Mouse (Mus musculus) T-helper 17 cell (primary cell): ENCODE measurements at regions not wholly inside any gene's neighbourhood (a gene's known extent, or its start where the extent isn't known, plus 50 kb on each side); places are given as distances from the start of the nearest gene placed in this dataset.

ENCODE experiments used
- in situ Hi-C, 2 experiments: fragments of 300-600 bp; cut with MboI, MseI; formaldehyde crosslinking; loops; 1 replicate in 1 of 2; 2 replicates in 1 of 2; pipeline ENCODE4 v1.15.1; 2025; ENCODE audit warnings: high pct_unique_total_duplicates in 2 of 2

DNA sequence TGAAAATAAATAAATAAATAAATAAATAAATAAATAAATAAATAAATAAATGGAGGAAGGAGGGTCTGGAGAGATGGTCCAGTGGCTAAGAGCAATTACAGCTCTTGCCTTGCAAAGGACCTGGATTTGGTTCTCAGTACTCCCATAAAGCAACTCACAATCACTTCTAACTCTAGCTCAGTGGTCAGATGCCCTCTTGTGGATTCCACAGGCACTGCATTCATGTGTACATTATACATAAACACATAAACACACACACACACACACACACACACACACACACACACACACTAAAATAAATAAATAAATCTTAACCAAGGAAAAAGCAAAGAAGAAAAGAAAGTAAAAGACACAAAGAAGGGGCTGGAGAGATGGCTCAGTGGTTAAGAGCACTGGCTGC lies 74.2 kb upstream of the Dhx40 start:
- in situ Hi-C loops, result no loop called here

- in situ Hi-C loops, result no loop called here
Measured at GRCm38 (mm10) chr11:86879356-86879905, 71.9 kb upstream of the Dhx40 start.

DNA sequence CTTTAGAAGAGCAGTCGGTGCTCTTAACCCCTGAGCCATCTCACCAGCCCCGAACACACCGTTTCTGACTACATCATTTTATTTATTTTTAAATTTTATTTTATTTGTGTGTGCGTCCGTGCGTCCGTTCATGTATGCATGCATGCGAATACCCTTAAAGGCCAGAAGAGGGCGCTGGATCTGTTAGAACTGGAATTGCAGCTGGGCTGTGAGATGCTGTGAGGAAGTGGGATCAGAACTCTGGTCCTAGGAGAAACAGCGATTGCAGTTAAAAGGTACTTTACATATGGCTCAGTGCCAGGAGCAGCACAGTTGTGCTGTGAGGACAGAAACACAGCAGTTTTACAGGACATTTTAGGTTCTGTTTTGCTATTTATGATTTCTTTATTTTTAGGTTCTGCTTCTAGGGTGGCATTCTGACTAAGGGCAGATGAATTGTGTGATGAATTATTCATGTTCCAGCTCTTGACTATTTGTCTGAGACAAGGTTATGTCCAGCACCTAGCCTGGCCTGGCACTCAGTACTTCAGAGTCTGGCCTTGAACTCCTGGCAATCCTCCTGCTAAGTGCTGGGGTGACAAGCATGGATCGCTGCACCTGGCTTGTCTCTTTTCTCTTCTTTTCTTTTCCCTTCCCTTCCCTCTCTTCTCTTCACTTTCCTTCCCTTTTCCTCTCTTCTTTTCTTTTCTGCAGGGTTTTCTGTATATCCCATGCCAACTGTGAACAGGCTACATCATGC lies 71.0 kb upstream of the Dhx40 start:
- in situ Hi-C loops, result no loop called here

DNA sequence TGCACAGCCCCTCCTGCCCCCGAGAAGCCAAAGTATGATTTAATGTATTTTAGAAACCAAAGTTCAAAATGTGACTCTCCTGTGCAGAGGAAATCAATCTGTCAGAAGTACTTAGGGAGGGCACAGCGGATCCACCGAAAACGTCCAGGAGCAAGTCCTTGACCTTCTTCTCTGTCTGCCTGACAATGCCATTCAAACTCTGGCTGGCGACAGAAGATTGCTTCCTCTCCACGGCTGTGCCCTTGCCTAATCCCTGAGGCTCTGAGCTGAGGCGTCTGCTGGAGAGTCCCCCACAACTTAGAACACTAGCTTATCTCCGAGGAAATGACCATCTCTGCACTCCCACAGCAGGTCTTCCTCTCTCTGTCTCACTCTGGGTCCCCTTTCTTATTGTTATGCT lies 69.0 kb upstream of the Dhx40 start:
- in situ Hi-C loops, result no loop called here

- in situ Hi-C loops, result no loop called here
Measured at GRCm38 (mm10) chr11:86875738-86876137, 68.2 kb upstream of the Dhx40 start.

DNA sequence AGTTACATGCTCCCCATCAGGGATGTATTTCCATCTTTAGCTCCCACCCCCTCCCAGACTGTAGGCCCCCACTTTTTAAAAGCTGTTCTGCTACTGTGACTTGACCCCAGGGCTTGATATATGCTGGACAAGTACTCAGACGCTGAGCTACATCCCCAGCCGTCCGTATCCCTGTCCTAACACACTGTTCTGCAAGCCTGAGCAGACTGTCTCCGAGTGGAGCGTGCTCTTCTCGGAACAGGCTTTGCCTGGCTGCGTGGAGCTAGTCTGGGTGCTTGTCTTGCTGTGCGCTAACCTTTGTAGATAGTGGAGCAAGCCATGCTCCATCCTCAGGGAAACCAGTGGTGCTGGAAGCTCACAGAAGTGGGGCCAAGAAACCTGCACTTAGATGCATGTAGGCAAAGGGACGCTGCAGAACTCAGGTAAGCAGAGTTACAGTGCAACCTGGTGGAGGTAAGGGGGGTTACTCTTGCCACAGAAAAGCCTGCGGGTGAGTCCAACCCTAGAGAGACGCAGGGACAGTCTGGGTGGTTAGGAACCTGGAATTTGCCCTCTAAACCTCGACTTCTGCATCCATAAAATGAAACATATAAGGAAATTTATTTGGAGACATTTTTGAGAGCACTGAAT lies 67.2 kb upstream of the Dhx40 start:
- in situ Hi-C loops, result no loop called here

- in situ Hi-C loops, result no loop called here
Measured at GRCm38 (mm10) chr11:86873406-86873700, 65.8 kb upstream of the Dhx40 start.

DNA sequence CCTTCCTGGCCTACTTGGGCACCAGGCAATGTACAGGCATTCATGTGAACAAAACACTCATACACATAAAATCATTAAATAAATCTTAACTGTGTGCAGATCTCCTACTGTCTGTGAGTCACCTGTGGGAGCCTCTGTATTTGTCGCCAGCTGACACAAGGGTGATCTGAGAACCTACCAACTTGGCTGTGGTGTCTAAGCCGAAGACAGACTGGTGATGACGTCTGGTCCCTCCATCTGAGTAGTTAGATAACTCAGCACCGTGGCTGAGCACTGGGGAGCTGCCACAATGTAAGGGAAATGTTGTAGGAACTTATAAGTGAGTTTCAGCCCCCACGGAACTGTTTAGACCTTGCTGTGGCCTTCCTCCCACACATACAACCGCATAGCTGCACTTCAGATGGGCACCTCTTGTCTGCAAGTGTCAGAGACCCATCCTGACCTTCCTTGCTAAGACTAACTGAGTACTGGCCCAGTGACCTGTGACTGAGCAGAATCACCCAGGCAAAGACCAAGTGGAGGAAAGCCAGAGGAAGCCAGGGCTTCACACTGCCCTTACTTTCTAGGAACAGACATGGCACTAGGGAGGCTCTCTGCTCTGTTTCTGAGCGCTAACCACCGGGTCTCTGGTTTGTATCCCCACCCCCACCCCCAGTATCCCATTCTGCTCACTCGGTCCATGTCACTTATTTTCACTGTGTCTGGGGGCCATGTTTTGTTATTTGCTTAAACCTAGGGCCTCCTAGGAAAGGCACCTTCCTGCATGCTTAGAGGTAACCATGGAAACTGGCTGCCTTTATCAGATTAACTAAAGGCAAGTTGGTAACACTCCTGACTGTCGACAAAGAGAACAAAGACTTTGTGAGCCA lies 65.2 kb upstream of the Dhx40 start:
- in situ Hi-C loops, result no loop called here

- in situ Hi-C loops, result no loop called here
Measured at GRCm38 (mm10) chr11:86871782-86872181, 64.2 kb upstream of the Dhx40 start.

GRCm38 (mm10) chr11:86870486-86871165 lies 63.1 kb upstream of the Dhx40 start:
- in situ Hi-C loops, result no loop called here

GRCm38 (mm10) chr11:86866931-86867330 lies 59.4 kb upstream of the Dhx40 start:
- in situ Hi-C loops, result no loop called here

DNA sequence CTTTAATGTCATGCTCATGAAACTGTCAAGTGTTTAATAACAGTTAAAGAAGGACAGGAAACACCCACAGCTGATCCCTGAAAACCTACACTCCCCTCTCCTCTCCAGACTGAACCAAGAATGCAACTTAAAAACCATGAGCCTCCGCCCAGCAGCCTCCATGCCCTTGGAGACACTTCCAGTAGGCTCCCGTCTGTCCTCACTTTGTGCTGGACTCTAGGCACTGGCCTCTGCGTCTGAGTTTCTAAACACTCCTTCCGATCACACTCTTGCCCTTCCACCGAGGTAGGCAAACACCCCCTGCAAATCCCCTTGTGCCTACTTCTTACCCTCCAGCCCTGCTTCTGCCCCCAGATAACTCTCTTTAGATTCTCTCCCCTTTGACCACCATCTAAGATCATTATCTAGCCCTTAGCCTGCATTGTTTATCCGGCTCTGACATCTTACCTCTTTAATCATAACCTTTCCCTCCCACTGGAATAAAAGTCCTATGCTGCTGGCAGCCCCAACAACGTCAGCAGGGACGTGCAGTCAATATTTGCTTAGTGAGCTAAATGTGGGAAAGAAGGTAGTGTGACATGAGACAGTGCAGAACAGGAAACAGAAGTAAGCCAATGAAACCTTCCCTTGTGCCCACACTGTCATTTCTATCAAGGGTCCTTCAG lies 52.5 kb upstream of the Dhx40 start:
- in situ Hi-C loops, result loop anchor here (10.0 kb wide), 2 partner anchors 295 to 1085 kb away; no protein-coding TSS in a partner anchor

DNA sequence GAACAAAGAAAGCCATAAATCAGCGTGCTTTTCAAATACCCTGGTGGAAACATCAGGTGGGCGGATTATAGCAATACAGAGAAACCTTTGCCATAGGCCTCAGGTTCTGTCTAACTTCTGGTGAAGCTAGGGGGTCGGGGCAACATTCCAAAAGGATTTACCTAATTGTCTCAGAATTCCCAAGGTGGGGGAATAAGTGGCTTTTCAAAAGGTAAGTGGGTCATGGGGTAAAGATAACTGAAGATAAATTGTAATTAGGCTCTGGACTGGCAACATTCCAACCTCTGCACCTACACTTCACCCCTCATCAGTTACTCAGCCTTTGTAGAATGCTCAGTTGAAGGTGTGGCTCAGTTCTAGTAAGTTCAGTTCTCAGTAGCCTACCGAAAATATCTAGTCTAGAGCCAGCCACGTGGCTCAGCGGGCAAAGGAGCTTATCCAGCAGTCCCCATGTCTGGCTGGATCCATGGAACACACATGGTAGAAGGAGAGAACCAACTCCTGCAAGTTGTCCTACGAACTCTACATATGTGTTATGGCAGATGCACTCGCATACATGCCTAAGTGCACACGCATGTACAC lies 51.8 kb upstream of the Dhx40 start:
- in situ Hi-C loops, result loop anchor here (10.0 kb wide), 2 partner anchors 295 to 1085 kb away; no protein-coding TSS in a partner anchor

GRCm38 (mm10) chr11:86858211-86858610 lies 50.7 kb upstream of the Dhx40 start:
- in situ Hi-C loops, result loop anchor here (10.0 kb wide), 2 partner anchors 293 to 1087 kb away; no protein-coding TSS in a partner anchor
